Comparison of ENCODE assay signal across 10 mouse cellular contexts in the genomic region with DNA sequence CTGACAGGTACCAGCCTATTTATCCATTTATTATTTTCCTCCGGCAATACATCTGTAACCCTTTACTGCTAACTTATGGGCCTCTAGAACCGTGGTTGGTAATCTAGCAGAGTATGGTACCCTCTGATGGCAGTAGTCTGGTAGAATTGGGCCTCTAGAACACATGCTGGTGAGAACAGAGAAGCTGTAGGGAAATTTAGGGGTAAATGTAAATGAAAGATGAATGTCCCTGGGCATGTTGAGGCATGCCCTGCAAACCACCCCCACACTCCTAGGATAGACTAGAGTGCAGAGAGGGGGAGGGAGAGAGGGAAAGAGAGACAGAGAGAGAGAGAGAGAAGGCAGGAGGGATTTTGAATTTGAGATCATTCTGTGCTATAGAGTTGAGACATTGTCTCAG. TPM values are rescaled to one million over a fixed set of nuclear protein-coding genes. Genes with fewer than 3 reads are reported as not detected.
DNase-seq lines count a peak whose midpoint lies in the region; ATAC-seq and TF ChIP-seq lines count a peak whose summit lies in the region.
"Had no signal": no experiment of that assay in that cellular context is flagged by ENCODE, and none has a peak within 500 bp of the region (broad histone marks: within the 10 kb centered on the region; RNA-seq: fewer than 3 reads in every experiment).

No protein-coding gene starts in this region.

- H3K36me3 ChIP-seq in lung, embryonic 16.5 days (ENCODE audit: control insufficient read depth, insufficient read depth, low read length), result no peaks in the 10 kb centered on the region
- peaks cover 26% of the 10 kb centered on the region for H3K36me3 ChIP-seq in limb, embryonic 13.5 days
- peaks cover 3% of the 10 kb centered on the region; the same call in 1 of the 2 replicates for H3K36me3 ChIP-seq in stomach, embryonic 15.5 days

- TF ChIP-seq POLR2A in lung, adult 2 months (IDR thresholded peaks at IDR 0.05; ENCODE audit: borderline replicate concordance, extremely low read depth, low read depth, low read length), result no peak
- TF ChIP-seq POLR2A in embryonic fibroblast, embryonic 13.5 days (IDR thresholded peaks at IDR 0.05; ENCODE audit: low read depth, low read length), result peak; percentile 41; the same call in 1 of the 2 replicates

- peak overlapping the region; percentile 66 for H3K9ac ChIP-seq in lung, embryonic 16.5 days (ENCODE audit: low read length)
- H3K9ac ChIP-seq in limb, embryonic 13.5 days, result peak overlapping the region; percentile 62
- no peak overlapping the region for H3K9ac ChIP-seq in stomach, embryonic 15.5 days

- WGBS in lung, embryonic 16.5 days, result 19% methylated on average over 2 of the region's 2 CpGs
- 38% methylated on average over 2 of the region's 2 CpGs for WGBS in lung, adult 2 months
- 33% methylated on average over 2 of the region's 2 CpGs for WGBS in limb, embryonic 13.5 days
- 40% methylated on average over 2 of the region's 2 CpGs for WGBS in stomach, embryonic 15.5 days

- 0 out of 2 replicates have a peak overlapping the region, but pooled peaks have one; percentile 62 for H3K27ac ChIP-seq in lung, embryonic 16.5 days (ENCODE audit: low read length)
- peak overlapping the region; percentile 79 for H3K27ac ChIP-seq in embryonic fibroblast, embryonic 13.5 days (ENCODE audit: insufficient read depth, low read length)
- H3K27ac ChIP-seq in limb, embryonic 13.5 days, result no peak overlapping the region
- no peak overlapping the region for H3K27ac ChIP-seq in stomach, embryonic 15.5 days

- ATAC-seq in lung, embryonic 16.5 days (ENCODE audit: low read depth), result no peak
- ATAC-seq in limb, embryonic 13.5 days (ENCODE audit: low FRiP score, low read depth), result no peak
- ATAC-seq in stomach, embryonic 15.5 days (ENCODE audit: insufficient read depth, low FRiP score, low read depth), result no peak

- H3K4me1 ChIP-seq in lung, embryonic 16.5 days (replicated peaks; ENCODE audit: control insufficient read depth, insufficient read depth, low read length), result peaks cover 27% of the 10 kb centered on the region
- H3K4me1 ChIP-seq in lung, adult 2 months (ENCODE audit: control insufficient read depth, insufficient read depth, low read length), result peaks cover 7% of the 10 kb centered on the region
- H3K4me1 ChIP-seq in embryonic fibroblast, embryonic 13.5 days (ENCODE audit: control insufficient read depth, insufficient read depth, low read length), result peaks cover 9% of the 10 kb centered on the region
- peaks cover 47% of the 10 kb centered on the region for H3K4me1 ChIP-seq in limb, embryonic 13.5 days
- H3K4me1 ChIP-seq in stomach, embryonic 15.5 days, result peaks cover 27% of the 10 kb centered on the region

- H3K4me2 ChIP-seq in lung, embryonic 16.5 days (ENCODE audit: low read depth, low read length), result peak overlapping the region; percentile 75
- peak overlapping the region; percentile 77 for H3K4me2 ChIP-seq in limb, embryonic 13.5 days (replicated peaks)
- H3K4me2 ChIP-seq in stomach, embryonic 15.5 days, result peak overlapping the region; percentile 74

- no peaks in the 10 kb centered on the region for H3K9me3 ChIP-seq in lung, embryonic 16.5 days (ENCODE audit: control insufficient read depth, low read length)
- no peaks in the 10 kb centered on the region for H3K9me3 ChIP-seq in limb, embryonic 13.5 days
- H3K9me3 ChIP-seq in stomach, embryonic 15.5 days, result no peaks in the 10 kb centered on the region

- H3K4me3 ChIP-seq in lung, embryonic 16.5 days (ENCODE audit: low read length), result peak overlapping the region; percentile 67
- no peak overlapping the region for H3K4me3 ChIP-seq in lung, adult 2 months (replicated peaks; ENCODE audit: extremely low read depth, low read depth, low read length)
- H3K4me3 ChIP-seq in embryonic fibroblast, embryonic 13.5 days (ENCODE audit: insufficient read depth, low read length), result peak overlapping the region; percentile 74
- H3K4me3 ChIP-seq in limb, embryonic 13.5 days, result peak overlapping the region; percentile 55
- H3K4me3 ChIP-seq in stomach, embryonic 15.5 days (replicated peaks), result peak overlapping the region; percentile 72

- TF ChIP-seq CTCF in lung, adult 2 months (IDR thresholded peaks at IDR 0.05; ENCODE audit: insufficient read depth, low read length), result no peak
- no peak for TF ChIP-seq CTCF in embryonic fibroblast, embryonic 13.5 days (IDR thresholded peaks at IDR 0.05; ENCODE audit: borderline replicate concordance, insufficient read depth, low read length)

- no peak for DNase-seq in lung, adult 2 months
- no peak for DNase-seq in spleen, postnatal 4 days (ENCODE audit: low spot score in 2 of 2)
- DNase-seq in lung, postnatal 25 days (ENCODE audit: low spot score), result no peak
- DNase-seq in gastrocnemius, adult 18-20 months (ENCODE audit: low spot score), result no peak

- H3K27me3 ChIP-seq in lung, embryonic 16.5 days (ENCODE audit: control insufficient read depth, insufficient read depth, low read depth, low read length), result no peaks in the 10 kb centered on the region
- no peaks in the 10 kb centered on the region for H3K27me3 ChIP-seq in limb, embryonic 13.5 days
- no peaks in the 10 kb centered on the region for H3K27me3 ChIP-seq in stomach, embryonic 15.5 days (replicated peaks)

RNA-seq across cellular contexts. Expression of a gene that starts 0.8 kb away (rescaled TPM):
- 73.9 and 75.6 TPM in 2 replicates for polyA plus RNA-seq in lung, embryonic 16.5 days (2015; fragmentation: Nextera tagmentation; extraction: Ambion mirVana)
- polyA plus RNA-seq in lung, adult 2 months (2012; rRNA removed), result 2.3 and 2.4 TPM in 2 replicates
- polyA plus RNA-seq in embryonic fibroblast, embryonic 13.5 days (2011; ENCODE audit: insufficient read length, low read depth, missing spikeins), result 149 and 152 TPM in 2 replicates
- polyA plus RNA-seq in limb, embryonic 13.5 days (2015; fragmentation: Nextera tagmentation; extraction: Ambion mirVana), result 62.7 and 63.1 TPM in 2 replicates
- 34.9 and 38.9 TPM in 2 replicates for polyA plus RNA-seq in stomach, embryonic 15.5 days (2015; fragmentation: Nextera tagmentation; extraction: Ambion mirVana)
- not detected for total RNA-seq in gastrocnemius, adult 18-20 months (2021)

RNA-seq across cellular contexts. Expression of a gene that starts 19.7 kb away (rescaled TPM):
- 6.1 and 9.9 TPM in 2 replicates for polyA plus RNA-seq in lung, embryonic 16.5 days (2015; fragmentation: Nextera tagmentation; extraction: Ambion mirVana)
- polyA plus RNA-seq in lung, adult 2 months (2012; rRNA removed), result 34.9 and 39.2 TPM in 2 replicates
- polyA plus RNA-seq in embryonic fibroblast, embryonic 13.5 days (2011; ENCODE audit: insufficient read length, low read depth, missing spikeins), result not detected in 2 replicates
- polyA plus RNA-seq in limb, embryonic 13.5 days (2015; fragmentation: Nextera tagmentation; extraction: Ambion mirVana), result not detected in 2 replicates
- polyA plus RNA-seq in stomach, embryonic 15.5 days (2015; fragmentation: Nextera tagmentation; extraction: Ambion mirVana), result not detected in 2 replicates
- not detected for total RNA-seq in gastrocnemius, adult 18-20 months (2021)
- total RNA-seq: adrenal gland, postnatal 4 days had no signal
- polyA plus RNA-seq: gonadal fat pad, adult 2 months had no signal

RNA-seq across cellular contexts. Expression of a gene that starts 30.9 kb away (rescaled TPM):
- 6.8 and 6.9 TPM in 2 replicates for polyA plus RNA-seq in lung, embryonic 16.5 days (2015; fragmentation: Nextera tagmentation; extraction: Ambion mirVana)
- polyA plus RNA-seq in lung, adult 2 months (2012; rRNA removed), result 22.7 and 26.7 TPM in 2 replicates
- polyA plus RNA-seq in embryonic fibroblast, embryonic 13.5 days (2011; ENCODE audit: insufficient read length, low read depth, missing spikeins), result 1.8 and 1.9 TPM in 2 replicates
- polyA plus RNA-seq in limb, embryonic 13.5 days (2015; fragmentation: Nextera tagmentation; extraction: Ambion mirVana), result 5.5 and 7.3 TPM in 2 replicates
- polyA plus RNA-seq in stomach, embryonic 15.5 days (2015; fragmentation: Nextera tagmentation; extraction: Ambion mirVana), result 12.2 and 13.6 TPM in 2 replicates
- 10 to 100 TPM; 10.0 to 11.6 TPM for total RNA-seq in gastrocnemius, adult 18-20 months (2021)

Comparison
In these comparisons a context has a peak if more than half of its experiments do, and no peak if none do; other contexts are left out.
1. RNA of a gene that starts 0.8 kb away (polyA plus RNA-seq): 149 to 152 TPM in embryonic fibroblast, embryonic 13.5 days, 73.9 to 75.6 TPM in lung, embryonic 16.5 days, 62.7 to 63.1 TPM in limb, embryonic 13.5 days and 34.9 to 38.9 TPM in stomach, embryonic 15.5 days; 2.3 to 2.4 TPM in lung, adult 2 months; every median in the first group is over 10 times any median in the second.
2. H3K27ac ChIP-seq: peak in lung, embryonic 16.5 days (single experiment) and embryonic fibroblast, embryonic 13.5 days (single experiment); none in limb, embryonic 13.5 days (single experiment) and stomach, embryonic 15.5 days (single experiment).
3. Peak in every context shown above with its lines, with median percentiles within 50 percentile points of each other: H3K4me2 ChIP-seq.